ENCODE assay signal across 7 mouse cellular contexts in genomic region chr9:22132220-22132619, GRCm38 (mm10). TPM values are rescaled to one million over a fixed set of nuclear protein-coding genes. Genes with fewer than 3 reads are reported as not detected.
DNase-seq lines count a peak whose midpoint lies in the region; ATAC-seq and TF ChIP-seq lines count a peak whose summit lies in the region.

No protein-coding gene starts in this region.

- WGBS in lung, embryonic 14.5 days, result 28% methylated on average over 11 of the region's 11 CpGs
- WGBS in midbrain, embryonic 15.5 days, result 55% methylated on average over 11 of the region's 11 CpGs

- no peak overlapping the region for H3K27ac ChIP-seq in lung, embryonic 14.5 days (ENCODE audit: low read depth)
- H3K27ac ChIP-seq in midbrain, embryonic 15.5 days, result no peak overlapping the region

- H3K27me3 ChIP-seq in lung, embryonic 14.5 days (ENCODE audit: insufficient read depth, low read length), result peaks cover 9% of the 10 kb centered on the region; the same call in 1 of the 2 replicates
- H3K27me3 ChIP-seq in midbrain, embryonic 15.5 days (replicated peaks), result peaks cover 22% of the 10 kb centered on the region

- H3K4me3 ChIP-seq in lung, embryonic 14.5 days (ENCODE audit: low read depth, low read length), result peak overlapping the region; percentile 30
- no peak overlapping the region for H3K4me3 ChIP-seq in midbrain, embryonic 15.5 days

- no peaks in the 10 kb centered on the region for H3K9me3 ChIP-seq in lung, embryonic 14.5 days (ENCODE audit: low read depth, low read length)
- H3K9me3 ChIP-seq in midbrain, embryonic 15.5 days, result no peaks in the 10 kb centered on the region

- H3K4me2 ChIP-seq in lung, embryonic 14.5 days, result peak overlapping the region; percentile 78
- peak overlapping the region; percentile 34 for H3K4me2 ChIP-seq in midbrain, embryonic 15.5 days

- H3K9ac ChIP-seq in lung, embryonic 14.5 days, result peak overlapping the region; percentile 43; the same call in 1 of the 2 replicates
- no peak overlapping the region for H3K9ac ChIP-seq in midbrain, embryonic 15.5 days

- no peaks in the 10 kb centered on the region for H3K4me1 ChIP-seq in lung, embryonic 14.5 days (ENCODE audit: insufficient read depth)
- peaks cover 2% of the 10 kb centered on the region; the same call in 1 of the 2 replicates for H3K4me1 ChIP-seq in midbrain, embryonic 15.5 days

- no peaks in the 10 kb centered on the region for H3K36me3 ChIP-seq in lung, embryonic 14.5 days (ENCODE audit: insufficient read depth)
- H3K36me3 ChIP-seq in midbrain, embryonic 15.5 days (replicated peaks), result no peaks in the 10 kb centered on the region

- peak; percentile 15; the same call in 1 of the 2 replicates for ATAC-seq in lung, embryonic 14.5 days (ENCODE audit: insufficient read depth)
- peak; percentile 36 for ATAC-seq in activated CD4-positive, CD25-positive, alpha-beta regulatory T cell, adult 4 months
- peak; percentile 35 for ATAC-seq in inflammation-experienced regulatory T-cells, adult 6 months
- ATAC-seq in midbrain, embryonic 15.5 days (replicated peaks), result no peak
- ATAC-seq in cerebellum, adult (ENCODE audit: insufficient number of reproducible peaks, low FRiP score, low TSS enrichment), result no peak

- TF ChIP-seq CTCF in lung, embryonic 14.5 days (IDR thresholded peaks at IDR 0.05; ENCODE audit: low read depth), result no peak

- no peak for DNase-seq in lung, embryonic 14.5 days
- no peak for DNase-seq in lung, postnatal 4 days
- no peak for DNase-seq in gastrocnemius, postnatal 25 days

RNA-seq across cellular contexts. Expression of gene Acp5, which starts 3.3 kb away (rescaled TPM):
- polyA plus RNA-seq in lung, embryonic 14.5 days (2014; fragmentation: Nextera tagmentation; extraction: Ambion mirVana), result 3.6 and 4.2 TPM in 2 replicates
- polyA plus RNA-seq in activated CD4-positive, CD25-positive, alpha-beta regulatory T cell, adult 4 months (2017; shearing (Covaris generic)), result 100 to 1,000 TPM; 208 to 219 TPM
- 100 to 1,000 TPM; 155 to 257 (median 245) TPM for polyA plus RNA-seq in inflammation-experienced regulatory T-cells, adult 6 months (2017; shearing (Covaris generic))
- polyA plus RNA-seq in midbrain, embryonic 15.5 days (2015; fragmentation: Nextera tagmentation; extraction: Ambion mirVana), result 0.66 and 0.96 TPM in 2 replicates
- total RNA-seq in gastrocnemius, postnatal 25 days (2021), result 1 to 10 TPM in 1 of 2 experiments, under 1 TPM in 1; 0.77 to 8.8 TPM

RNA-seq across cellular contexts. Expression of gene Elof1, which starts 15.2 kb away (rescaled TPM):
- polyA plus RNA-seq in lung, embryonic 14.5 days (2014; fragmentation: Nextera tagmentation; extraction: Ambion mirVana), result 196 and 212 TPM in 2 replicates
- 100 to 1,000 TPM in 1 of 2 experiments, 10 to 100 TPM in 1; 96.8 to 108 TPM for polyA plus RNA-seq in activated CD4-positive, CD25-positive, alpha-beta regulatory T cell, adult 4 months (2017; shearing (Covaris generic))
- 10 to 100 TPM; 76.4 to 98.9 (median 89.4) TPM for polyA plus RNA-seq in inflammation-experienced regulatory T-cells, adult 6 months (2017; shearing (Covaris generic))
- 181 and 198 TPM in 2 replicates for polyA plus RNA-seq in midbrain, embryonic 15.5 days (2015; fragmentation: Nextera tagmentation; extraction: Ambion mirVana)
- 10 to 100 TPM; 36.5 to 38.9 TPM for total RNA-seq in gastrocnemius, postnatal 25 days (2021)

RNA-seq across cellular contexts. Expression of gene Pigyl, which starts 24.4 kb away (rescaled TPM):
- polyA plus RNA-seq in lung, embryonic 14.5 days (2014; fragmentation: Nextera tagmentation; extraction: Ambion mirVana), result 70.8 and 73.8 TPM in 2 replicates
- 10 to 100 TPM; 49.5 to 56.8 TPM for polyA plus RNA-seq in activated CD4-positive, CD25-positive, alpha-beta regulatory T cell, adult 4 months (2017; shearing (Covaris generic))
- polyA plus RNA-seq in inflammation-experienced regulatory T-cells, adult 6 months (2017; shearing (Covaris generic)), result 10 to 100 TPM; 40.1 to 46.8 (median 43.2) TPM
- 84.2 and 85.7 TPM in 2 replicates for polyA plus RNA-seq in midbrain, embryonic 15.5 days (2015; fragmentation: Nextera tagmentation; extraction: Ambion mirVana)
- total RNA-seq in gastrocnemius, postnatal 25 days (2021), result 10 to 100 TPM; 30.9 to 31.9 TPM

RNA-seq across cellular contexts. Expression of gene Cnn1, which starts 33.2 kb away (rescaled TPM):
- 69.1 and 71.2 TPM in 2 replicates for polyA plus RNA-seq in lung, embryonic 14.5 days (2014; fragmentation: Nextera tagmentation; extraction: Ambion mirVana)
- not detected for polyA plus RNA-seq in activated CD4-positive, CD25-positive, alpha-beta regulatory T cell, adult 4 months (2017; shearing (Covaris generic))
- polyA plus RNA-seq in inflammation-experienced regulatory T-cells, adult 6 months (2017; shearing (Covaris generic)), result under 1 TPM; 0.20 to 0.36 (median 0.32) TPM
- 1.9 and 2.4 TPM in 2 replicates for polyA plus RNA-seq in midbrain, embryonic 15.5 days (2015; fragmentation: Nextera tagmentation; extraction: Ambion mirVana)
- total RNA-seq in gastrocnemius, postnatal 25 days (2021), result 1 to 10 TPM; 4.2 to 8.1 TPM

RNA-seq across cellular contexts. Expression of gene Ecsit, which starts 47.0 kb away (rescaled TPM):
- polyA plus RNA-seq in lung, embryonic 14.5 days (2014; fragmentation: Nextera tagmentation; extraction: Ambion mirVana), result 31.0 and 33.5 TPM in 2 replicates
- polyA plus RNA-seq in activated CD4-positive, CD25-positive, alpha-beta regulatory T cell, adult 4 months (2017; shearing (Covaris generic)), result 10 to 100 TPM; 31.0 to 31.1 TPM
- polyA plus RNA-seq in inflammation-experienced regulatory T-cells, adult 6 months (2017; shearing (Covaris generic)), result 10 to 100 TPM; 27.7 to 40.0 (median 37.7) TPM
- polyA plus RNA-seq in midbrain, embryonic 15.5 days (2015; fragmentation: Nextera tagmentation; extraction: Ambion mirVana), result 58.8 and 59.4 TPM in 2 replicates
- 10 to 100 TPM; 79.5 to 83.6 TPM for total RNA-seq in gastrocnemius, postnatal 25 days (2021)

Comparison
In these comparisons a context has a peak if more than half of its experiments do, and no peak if none do; other contexts are left out.
1. ATAC-seq: peak in lung, embryonic 14.5 days (single experiment), activated CD4-positive, CD25-positive, alpha-beta regulatory T cell, adult 4 months (single experiment) and inflammation-experienced regulatory T-cells, adult 6 months (single experiment); none in midbrain, embryonic 15.5 days (single experiment) and cerebellum, adult (single experiment).
2. RNA of gene Acp5, which starts 3.3 kb away (polyA plus RNA-seq): 155 to 257 TPM in inflammation-experienced regulatory T-cells, adult 6 months and 208 to 219 TPM in activated CD4-positive, CD25-positive, alpha-beta regulatory T cell, adult 4 months; 3.6 to 4.2 TPM in lung, embryonic 14.5 days and 0.66 to 0.96 TPM in midbrain, embryonic 15.5 days; every median in the first group is over 10 times any median in the second.